ENCODE assay signal across 25 mouse cellular contexts in genomic region chr10:108364946-108365719, GRCm38 (mm10). TPM values are rescaled to one million over a fixed set of nuclear protein-coding genes. Genes with fewer than 3 reads are reported as not detected.
DNase-seq lines count a peak whose midpoint lies in the region; ATAC-seq and TF ChIP-seq lines count a peak whose summit lies in the region.
"Had no signal": no experiment of that assay in that cellular context is flagged by ENCODE, and none has a peak within 500 bp of the region (broad histone marks: within the 10 kb centered on the region; RNA-seq: fewer than 3 reads in every experiment).

No protein-coding gene starts in this region.

- H3K36me3 ChIP-seq in heart, embryonic 12.5 days: peaks cover 11% of the 10 kb centered on the region
- no peaks in the 10 kb centered on the region for H3K36me3 ChIP-seq in forebrain, embryonic 14.5 days (ENCODE audit: control insufficient read depth, insufficient read depth, low read length)
- H3K36me3 ChIP-seq: hindbrain, embryonic 15.5 days; limb, embryonic 12.5 days had no signal

- peak; percentile 56 for DNase-seq in heart, adult 11 months
- no peak for DNase-seq in left cerebral cortex, adult 2 months (ENCODE audit: extremely low spot score in 1 of 2, low spot score in 2 of 2)
- no peak for DNase-seq in left cerebral cortex, adult 8-10 months (ENCODE audit: low spot score in 2 of 2)
- DNase-seq in forebrain, embryonic 14.5 days (ENCODE audit: low spot score): peak; percentile 87
- DNase-seq in urinary bladder, postnatal 36 days (ENCODE audit: low spot score in 2 of 2): no peak
- DNase-seq: adrenal gland, postnatal 14 days; cerebellum, adult 11-12 months; cerebellum, adult 9-11 months; gastrocnemius, adult 2 months; gastrocnemius, postnatal 36 days; heart, adult 2 months; heart, postnatal 10 days; kidney, adult 9 months; kidney, postnatal 25 days; lung, embryonic 14.5 days; lung, postnatal 14 days; midbrain, embryonic 14.5 days; thymus, postnatal 25 days had no signal

- TF ChIP-seq CTCF in left cerebral cortex, adult 2 months (IDR thresholded peaks at IDR 0.05): no peak

- H3K4me3 ChIP-seq in heart, embryonic 12.5 days: no peak overlapping the region
- H3K4me3 ChIP-seq in left cerebral cortex, adult 2 months: peak overlapping the region; percentile 30
- H3K4me3 ChIP-seq in forebrain, embryonic 14.5 days (ENCODE audit: low read depth, low read length): peak overlapping the region; percentile 16
- H3K4me3 ChIP-seq: gastrocnemius, adult 2 months; heart, adult 2 months; heart, embryonic 13.5 days; hindbrain, embryonic 15.5 days; limb, embryonic 12.5 days; liver, embryonic 15.5 days had no signal

- H3K4me1 ChIP-seq in heart, embryonic 12.5 days (replicated peaks): peaks cover 16% of the 10 kb centered on the region
- peaks cover 15% of the 10 kb centered on the region; the same call in 1 of the 2 replicates for H3K4me1 ChIP-seq in forebrain, embryonic 14.5 days (ENCODE audit: control insufficient read depth, insufficient read depth, low read length)
- H3K4me1 ChIP-seq: liver, embryonic 15.5 days had no signal

- no peak overlapping the region for H3K4me2 ChIP-seq in heart, embryonic 12.5 days
- H3K4me2 ChIP-seq in forebrain, embryonic 14.5 days (ENCODE audit: low read length): peak overlapping the region; percentile 43
- H3K4me2 ChIP-seq: heart, embryonic 13.5 days; hindbrain, embryonic 15.5 days; limb, embryonic 12.5 days; liver, embryonic 15.5 days; lung, embryonic 14.5 days had no signal

- no peak overlapping the region for H3K9ac ChIP-seq in heart, embryonic 12.5 days
- no peak overlapping the region; the same call in 1 of the 2 replicates for H3K9ac ChIP-seq in forebrain, embryonic 14.5 days (ENCODE audit: low read length)
- H3K9ac ChIP-seq: heart, embryonic 13.5 days; hindbrain, embryonic 15.5 days; limb, embryonic 12.5 days; liver, embryonic 15.5 days; lung, embryonic 14.5 days had no signal

- intact Hi-C loops in left cerebral cortex, adult 2 months (cut with DNase I): loop anchor here (5.0 kb wide), 1 partner anchor 58 kb away; no protein-coding TSS in a partner anchor

- no peaks in the 10 kb centered on the region for H3K27me3 ChIP-seq in heart, embryonic 12.5 days (replicated peaks)
- no peaks in the 10 kb centered on the region for H3K27me3 ChIP-seq in forebrain, embryonic 14.5 days (replicated peaks; ENCODE audit: control insufficient read depth, insufficient read depth, low read length)
- H3K27me3 ChIP-seq: heart, embryonic 13.5 days; hindbrain, embryonic 15.5 days; limb, embryonic 12.5 days; liver, embryonic 15.5 days; Patski had no signal

- no peak overlapping the region for H3K27ac ChIP-seq in heart, embryonic 12.5 days (ENCODE audit: poor library complexity, severe bottlenecking)
- H3K27ac ChIP-seq in left cerebral cortex, adult 2 months: no peak overlapping the region
- peak overlapping the region; percentile 41; the same call in 1 of the 2 replicates for H3K27ac ChIP-seq in forebrain, embryonic 14.5 days (ENCODE audit: low read depth, low read length)
- H3K27ac ChIP-seq: gastrocnemius, adult 2 months; heart, adult 2 months; heart, embryonic 13.5 days; hindbrain, embryonic 15.5 days; limb, embryonic 12.5 days; liver, embryonic 15.5 days had no signal

- H3K9me3 ChIP-seq in heart, embryonic 12.5 days (replicated peaks): no peaks in the 10 kb centered on the region; the same call in 1 of the 2 replicates
- no peaks in the 10 kb centered on the region for H3K9me3 ChIP-seq in forebrain, embryonic 14.5 days (replicated peaks; ENCODE audit: control insufficient read depth, low read length)
- H3K9me3 ChIP-seq: hindbrain, embryonic 15.5 days; liver, embryonic 15.5 days had no signal

- ATAC-seq in heart, embryonic 12.5 days (ENCODE audit: insufficient number of reproducible peaks, low FRiP score): no peak
- ATAC-seq in forebrain, embryonic 14.5 days: peak; percentile 64
- no peak for ATAC-seq in CD4-positive, CD25-positive, alpha-beta regulatory T cell, adult 4 months
- ATAC-seq: Patski had no signal

- WGBS in heart, embryonic 12.5 days: 85% methylated on average over 26 of the region's 26 CpGs
- WGBS in forebrain, embryonic 14.5 days: 16% methylated on average over 26 of the region's 26 CpGs

RNA-seq across cellular contexts. Expression of gene Pawr, which starts 33.2 kb away (rescaled TPM):
- 21.0 and 23.2 TPM in 2 replicates for polyA plus RNA-seq in heart, embryonic 12.5 days (2016; fragmentation: Nextera tagmentation; extraction: Ambion mirVana)
- total RNA-seq in left cerebral cortex, adult 2 months (2021): 1 to 10 TPM; 2.7 to 3.9 TPM
- 1 to 10 TPM; 2.2 to 3.4 (median 2.3) TPM for total RNA-seq in left cerebral cortex, adult 8-10 months (2022)
- polyA plus RNA-seq in forebrain, embryonic 14.5 days (2014; fragmentation: Nextera tagmentation; extraction: Ambion mirVana): 3.8 and 4.2 TPM in 2 replicates
- not detected for polyA plus RNA-seq in CD4-positive, CD25-positive, alpha-beta regulatory T cell, adult 4 months (2017; shearing (Covaris generic))

Comparison
In these comparisons a context has a peak if more than half of its experiments do, and no peak if none do; other contexts are left out.
1. DNase-seq: peak in heart, adult 11 months (single experiment) and forebrain, embryonic 14.5 days (single experiment); none in left cerebral cortex, adult 2 months (0 of 2), left cerebral cortex, adult 8-10 months (0 of 2) and urinary bladder, postnatal 36 days (0 of 2).